Mouse (Mus musculus) brain, embryonic 14.5 days (tissue): ENCODE results near the gene Mafg. TPM values are rescaled to one million over a fixed set of nuclear protein-coding genes. Genes with fewer than 3 reads are reported as not detected.

Experiments
- DNase-seq: peaks from one replicate; pipeline ENCODE4 v3.0.0-alpha.2; 2011; ENCODE audit warnings: low read depth
- CTCF ChIP-seq: fragments of 200-500 bp; IDR thresholded peaks from 2 replicates; pipeline ENCODE4 v1.5.1; 2012; ENCODE audit warnings: inconsistent platforms, mild to moderate bottlenecking, moderate library complexity, borderline replicate concordance; ENCODE audit not compliant: insufficient read depth, insufficient read length; ENCODE audit errors: extremely low read depth
- POLR2A ChIP-seq: fragments of 200-500 bp; IDR thresholded peaks from 2 replicates; pipeline ENCODE4 v1.6.1; 2012; ENCODE audit warnings: mild to moderate bottlenecking, inconsistent platforms, borderline replicate concordance; ENCODE audit not compliant: poor library complexity, insufficient read depth, insufficient read length, severe bottlenecking; ENCODE audit errors: extremely low read depth
- polyA plus RNA-seq: library from polyadenylated mRNA; depleted of rRNA; stranded (reverse); fragments of >200 nt; gene quantifications from 2 replicates; pipeline ENCODE4 v1.2.3, GENCODE M21; 2012

The Mafg gene
- polyA plus RNA-seq, 1 experiment, result 57.4 TPM

DNA sequence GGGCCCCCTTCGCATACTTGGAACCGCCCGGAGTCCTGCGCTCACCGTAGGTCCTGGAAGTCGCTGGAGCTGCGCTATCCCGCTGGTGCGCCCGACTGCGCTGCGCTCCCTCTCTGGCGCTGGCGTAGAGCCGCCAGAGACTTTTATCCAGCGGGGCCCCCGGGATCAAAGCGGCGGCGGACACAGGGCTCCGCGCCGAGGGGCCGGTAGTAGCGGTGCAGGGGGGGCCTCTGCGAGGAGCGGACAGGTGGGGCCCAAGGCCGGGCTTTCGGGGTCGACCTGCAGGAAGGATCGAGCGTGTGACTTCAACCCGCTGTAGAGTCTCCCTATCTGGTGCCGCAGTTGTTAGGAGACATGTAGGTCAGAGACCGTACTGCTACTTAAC, 27.7 kb upstream of the Mafg start, which contains the start of gene Notum:
Gene Notum, minus strand, starts transcription at position 100 of the 385 bp plus-strand sequence.
- TF ChIP-seq POLR2A (no peak), CTCF (no peak)
- no peak for DNase-seq

DNA sequence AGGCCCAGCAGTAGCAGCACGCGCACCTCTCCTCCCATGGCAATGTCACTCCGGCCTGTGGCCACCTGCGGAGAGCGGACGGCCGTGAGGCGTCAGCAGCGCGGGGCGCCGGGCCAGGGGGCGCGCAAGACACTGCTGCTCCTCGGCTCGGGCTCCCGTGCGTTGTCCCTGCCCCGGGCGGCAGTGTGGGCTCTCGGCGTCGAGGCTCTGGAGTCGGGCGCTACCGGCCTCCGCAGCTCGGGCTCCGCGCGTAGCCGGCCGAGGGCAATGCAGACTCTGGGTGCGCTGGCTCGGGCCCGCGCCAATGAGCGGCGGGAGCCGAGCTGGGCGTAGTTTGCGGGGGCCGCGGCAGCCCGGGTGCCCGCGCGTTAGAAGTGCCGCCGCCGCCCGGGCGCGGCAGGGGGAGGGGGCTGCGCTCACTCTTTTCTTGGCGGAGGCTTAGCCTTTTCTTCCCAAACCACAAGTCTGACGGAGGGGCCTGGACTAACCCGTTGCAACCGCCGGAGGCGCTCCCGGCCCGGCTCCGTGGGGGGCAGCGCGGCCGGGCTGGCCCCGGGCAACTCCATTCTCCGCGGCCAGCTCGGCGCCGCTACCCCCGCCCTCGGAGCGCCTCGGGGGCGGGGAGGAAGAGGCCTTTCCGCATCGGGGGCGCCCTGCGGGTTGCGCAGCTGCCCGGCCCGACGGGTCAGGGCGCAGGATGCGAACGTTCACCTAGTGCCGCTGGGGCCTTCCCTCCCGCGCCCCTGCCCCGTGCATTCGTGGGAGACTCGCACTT, 27.1 kb upstream of the Mafg start:
- no peak for TF ChIP-seq POLR2A
- peak; percentile 45; the same call in 1 of the 2 replicates for TF ChIP-seq CTCF
- DNase-seq, result peak; percentile 42

GRCm38 (mm10) chr11:120659509-120660300, 26.3 kb upstream of the Mafg start:
- TF ChIP-seq CTCF (no peak), POLR2A (no peak)

DNA sequence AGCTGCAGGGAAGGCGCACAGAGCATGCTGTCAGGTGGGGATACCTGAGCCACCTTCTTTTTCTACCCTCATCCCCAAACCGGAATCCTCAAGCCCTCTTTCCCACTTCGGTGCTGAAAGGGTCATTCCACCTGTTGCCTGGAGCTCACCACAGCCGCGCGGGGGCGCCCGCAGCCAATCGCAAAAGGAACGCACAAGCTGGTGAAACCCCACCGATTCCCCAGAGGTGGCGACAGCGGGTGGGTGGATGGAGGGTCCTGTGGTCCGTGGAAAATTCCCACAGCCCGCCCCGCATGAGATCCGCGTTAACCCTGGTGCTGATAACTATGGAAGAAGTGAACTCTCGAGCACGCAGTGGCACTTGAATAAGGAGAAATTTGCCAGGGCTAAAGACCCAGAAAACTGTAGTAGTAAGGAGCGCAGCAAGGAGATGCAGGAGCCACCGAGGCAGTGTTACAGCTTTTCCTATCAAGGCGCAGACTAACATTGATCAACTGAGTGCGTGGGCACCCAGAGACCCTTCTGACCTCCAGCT, 25.5 kb upstream of the Mafg start:
- no peak for TF ChIP-seq POLR2A
- TF ChIP-seq CTCF, result peak; percentile 75

More at GRCm38 (mm10) chr11:120659509-120660300, 26.3 kb upstream of the Mafg start:
- DNase-seq, result no peak

DNA sequence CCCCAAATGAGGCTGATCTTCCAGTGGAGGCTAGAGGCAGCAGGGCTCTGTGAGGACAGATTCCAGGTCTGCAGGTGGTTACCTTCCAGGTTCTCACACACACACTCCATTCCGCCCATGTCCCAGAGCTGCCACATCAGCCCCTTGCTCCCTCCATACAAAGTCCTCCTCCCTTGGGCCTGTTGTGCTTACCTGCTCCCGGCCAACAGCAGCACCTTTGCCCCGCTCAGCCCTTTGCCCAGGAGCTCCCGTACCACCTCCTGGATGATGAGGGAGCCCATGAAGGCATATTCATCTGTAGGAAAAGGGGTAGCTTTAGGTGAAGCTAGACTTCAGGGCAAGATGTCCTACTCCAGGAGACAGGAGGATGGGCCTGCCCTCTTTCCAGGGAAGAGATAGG, 23.9 kb upstream of the Mafg start:
- no peak for DNase-seq
- no peak for TF ChIP-seq POLR2A
- no peak for TF ChIP-seq CTCF

More for the DNA sequence above, 25.5 kb upstream of the Mafg start:
- DNase-seq, result peak; percentile 70

GRCm38 (mm10) chr11:120654741-120655140, 21.3 kb upstream of the Mafg start:
- no peak for DNase-seq
- TF ChIP-seq CTCF (no peak), POLR2A (no peak)

- peak; percentile 16; the same call in 1 of the 2 replicates for TF ChIP-seq CTCF
- TF ChIP-seq POLR2A, result no peak
- DNase-seq, result no peak
These were observed 18.5 kb upstream of the Mafg start for GRCm38 (mm10) chr11:120651872-120652271.

DNA sequence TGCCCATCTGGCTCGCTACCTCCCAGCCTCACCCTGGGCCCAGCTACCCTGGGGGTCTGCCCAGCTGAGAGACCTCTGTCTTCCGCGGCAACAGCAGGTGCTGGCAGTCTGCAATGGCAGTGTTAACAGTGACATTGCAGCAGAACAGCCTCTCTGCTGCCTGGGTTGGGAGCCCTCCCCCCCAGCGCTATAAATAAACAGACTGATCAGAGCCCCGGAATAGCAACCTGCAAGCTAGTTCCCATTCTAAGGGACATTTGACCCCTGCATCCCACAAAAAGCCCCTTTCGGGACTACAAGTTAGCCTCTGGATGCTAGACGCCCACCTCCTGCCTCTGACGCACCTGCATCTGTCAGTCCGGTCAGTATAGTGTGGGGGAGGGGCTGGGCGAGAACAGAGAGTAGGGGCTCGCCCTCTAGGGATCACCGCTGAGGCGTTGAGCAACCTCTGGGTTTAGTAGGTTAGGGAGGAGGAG, 14.6 kb upstream of the Mafg start, which contains the start of gene Myadml2:
Gene Myadml2, minus strand, starts transcription at position 158 of the 476 bp plus-strand sequence.
- DNase-seq, result peak; percentile 15
- TF ChIP-seq CTCF, result no peak
- TF ChIP-seq POLR2A, result no peak

GRCm38 (mm10) chr11:120647047-120647830, 13.8 kb upstream of the Mafg start:
- TF ChIP-seq POLR2A, result no peak
- no peak for TF ChIP-seq CTCF

DNA sequence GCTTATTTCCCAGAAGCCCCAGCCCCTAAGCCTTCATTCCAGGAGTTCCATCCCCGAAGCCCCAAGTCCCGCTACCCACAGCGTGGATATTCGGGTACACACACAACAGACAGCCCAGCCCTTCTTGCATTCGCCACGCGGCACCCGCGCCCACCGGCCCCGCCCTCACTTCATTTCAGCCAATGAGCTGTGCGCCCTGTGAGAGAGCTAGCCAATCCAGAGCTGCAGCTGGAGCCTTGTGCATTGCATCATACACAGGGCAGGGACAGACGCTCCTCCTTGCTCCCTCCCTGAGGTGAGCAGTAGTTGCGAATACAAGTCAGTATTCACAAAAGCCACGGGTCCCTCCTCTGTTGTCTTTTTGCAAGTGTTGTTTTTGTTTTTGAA, 10.2 kb upstream of the Mafg start, which contains the start of gene Pycr1:
Gene Pycr1, minus strand, starts transcription at position 169 of the 387 bp plus-strand sequence.
- DNase-seq, result peak; percentile 97
- TF ChIP-seq POLR2A, result peak; percentile 36; the same call in 1 of the 2 replicates
- TF ChIP-seq CTCF, result no peak

More at GRCm38 (mm10) chr11:120647047-120647830, 13.8 kb upstream of the Mafg start:
- no peak for DNase-seq

- no peak for TF ChIP-seq CTCF
- TF ChIP-seq POLR2A, result no peak
- no peak for DNase-seq
These were observed 9.7 kb upstream of the Mafg start for GRCm38 (mm10) chr11:120642939-120643600.
